Mouse (Mus musculus): ENCODE data around the gene Isg20l2. TPM values are rescaled to one million over a fixed set of nuclear protein-coding genes. Genes with fewer than 3 reads are reported as not detected.

The Isg20l2 gene
- total and polyA plus RNA-seq, 2 experiments = 6.8 to 7.2 TPM

DNA sequence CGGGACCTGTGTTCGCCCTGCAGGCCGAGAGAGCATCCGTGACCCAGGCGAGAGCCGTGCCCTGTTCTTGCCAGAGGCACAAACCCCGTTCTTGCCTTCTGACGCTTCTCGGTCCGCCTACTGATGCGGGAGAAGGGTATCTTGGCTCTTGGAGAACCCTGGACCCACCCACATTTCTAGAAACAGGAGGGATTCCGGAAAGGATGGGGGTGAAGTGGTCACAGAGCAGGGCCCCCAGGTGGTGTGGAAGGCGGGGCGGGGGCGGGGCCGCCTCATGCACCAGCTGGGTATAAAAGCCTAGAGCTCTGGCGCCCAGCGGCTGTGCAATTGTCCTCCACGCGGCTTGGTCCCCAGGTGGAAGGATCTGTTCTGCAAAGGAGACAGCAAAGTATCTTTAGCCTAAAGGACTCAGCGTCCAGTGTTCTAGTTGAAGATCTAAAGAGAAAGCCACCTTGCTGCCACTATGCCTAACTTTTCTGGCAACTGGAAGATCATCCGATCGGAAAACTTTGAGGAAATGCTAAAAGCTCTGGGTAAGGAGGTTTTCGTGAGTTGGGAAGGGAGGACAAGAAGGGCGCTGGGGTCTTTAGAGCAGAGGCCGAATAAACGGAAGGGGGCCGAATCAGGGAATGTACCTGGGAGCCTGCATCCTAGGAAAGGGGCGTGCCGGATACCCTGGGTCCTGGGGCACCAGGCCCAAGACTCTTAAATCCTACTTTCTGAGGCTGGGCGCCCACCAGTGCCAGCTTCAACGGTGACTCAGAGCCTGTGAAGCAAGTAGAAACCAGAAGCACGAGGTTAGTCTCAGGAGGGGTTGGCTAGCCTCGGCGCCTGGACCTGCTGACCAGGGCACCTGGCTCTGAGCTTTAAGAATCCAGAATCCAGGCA, 18.5 kb downstream of the Isg20l2 start, which contains the start of gene Crabp2:
TSS of gene Crabp2 (plus strand) at position 289 of the 888 bp plus-strand sequence.
- Histone ChIP-seq H3K4me3 (ENCODE audit: insufficient read depth, low read depth, low read length) (no peak within 1 kb of the TSS), H3K27me3 (ENCODE audit: control insufficient read depth, insufficient read depth, low read length) (peaks cover 26% of the 10 kb centered on the region; the same call in 1 of the 2 replicates)
- TF ChIP-seq POLR2A (IDR thresholded peaks at IDR 0.05; ENCODE audit: extremely low read depth, insufficient read depth, low read length) = no peak
- no peak for TF ChIP-seq CTCF (IDR thresholded peaks at IDR 0.05; ENCODE audit: low read depth, low read length)

GRCm38 (mm10) chr3:87949266-87949954, 19.3 kb downstream of the Isg20l2 start:
- H3K79me2 ChIP-seq (ENCODE audit: control insufficient read depth, insufficient read depth, low read length) = no peaks in the 10 kb centered on the region
- TF ChIP-seq POLR2A (IDR thresholded peaks at IDR 0.05; ENCODE audit: extremely low read depth, insufficient read depth, low read length) (no peak), CTCF (IDR thresholded peaks at IDR 0.05; ENCODE audit: low read depth, low read length) (no peak)
- H3K27me3 ChIP-seq (ENCODE audit: control insufficient read depth, insufficient read depth, low read length) = peaks cover 26% of the 10 kb centered on the region; the same call in 1 of the 2 replicates
- no peak for DNase-seq (ENCODE audit: extremely low read depth, low read depth, low spot score)
- WGBS = 22% methylated on average over 16 of the region's 16 CpGs
- H3K27ac ChIP-seq (replicated peaks; ENCODE audit: insufficient read depth, low read depth, low read length) = no peak overlapping the region
- H3K4me3 ChIP-seq (ENCODE audit: insufficient read depth, low read depth, low read length) = no peak overlapping the region
- no peaks in the 10 kb centered on the region for H3K36me3 ChIP-seq (ENCODE audit: control insufficient read depth, insufficient read depth, low read length)
- no peak overlapping the region for H3K9ac ChIP-seq (ENCODE audit: low read depth, low read length)
- peaks cover 6% of the 10 kb centered on the region for H3K4me1 ChIP-seq (ENCODE audit: control insufficient read depth, insufficient read depth, low read length)

More for the DNA sequence above, 18.5 kb downstream of the Isg20l2 start, which contains the start of gene Crabp2:
- Histone ChIP-seq H3K9ac (ENCODE audit: low read depth, low read length) (no peak within 1 kb of the TSS), H3K79me2 (ENCODE audit: control insufficient read depth, insufficient read depth, low read length) (no peaks in the 10 kb centered on the region), H3K27ac (replicated peaks; ENCODE audit: insufficient read depth, low read depth, low read length) (no peak within 1 kb of the TSS), H3K36me3 (ENCODE audit: control insufficient read depth, insufficient read depth, low read length) (no peaks in the 10 kb centered on the region), H3K4me1 (ENCODE audit: control insufficient read depth, insufficient read depth, low read length) (peaks cover 6% of the 10 kb centered on the region)
- DNase-seq (ENCODE audit: extremely low read depth, low read depth, low spot score) = no peak
- WGBS = 6% methylated on average over 35 of the region's 35 CpGs

GRCm38 (mm10) chr3:87949955-87950515, 19.9 kb downstream of the Isg20l2 start:
- Histone ChIP-seq H3K27me3 (ENCODE audit: control insufficient read depth, insufficient read depth, low read length) (peaks cover 26% of the 10 kb centered on the region; the same call in 1 of the 2 replicates), H3K79me2 (ENCODE audit: control insufficient read depth, insufficient read depth, low read length) (no peaks in the 10 kb centered on the region), H3K27ac (replicated peaks; ENCODE audit: insufficient read depth, low read depth, low read length) (no peak overlapping the region), H3K9ac (ENCODE audit: low read depth, low read length) (no peak overlapping the region), H3K4me3 (ENCODE audit: insufficient read depth, low read depth, low read length) (no peak overlapping the region), H3K36me3 (ENCODE audit: control insufficient read depth, insufficient read depth, low read length) (no peaks in the 10 kb centered on the region), H3K4me1 (ENCODE audit: control insufficient read depth, insufficient read depth, low read length) (peaks cover 6% of the 10 kb centered on the region)
- WGBS = 21% methylated on average over 13 of the region's 13 CpGs
- TF ChIP-seq POLR2A (IDR thresholded peaks at IDR 0.05; ENCODE audit: extremely low read depth, insufficient read depth, low read length) (no peak), CTCF (IDR thresholded peaks at IDR 0.05; ENCODE audit: low read depth, low read length) (no peak)
- no peak for DNase-seq (ENCODE audit: extremely low read depth, low read depth, low spot score)

DNA sequence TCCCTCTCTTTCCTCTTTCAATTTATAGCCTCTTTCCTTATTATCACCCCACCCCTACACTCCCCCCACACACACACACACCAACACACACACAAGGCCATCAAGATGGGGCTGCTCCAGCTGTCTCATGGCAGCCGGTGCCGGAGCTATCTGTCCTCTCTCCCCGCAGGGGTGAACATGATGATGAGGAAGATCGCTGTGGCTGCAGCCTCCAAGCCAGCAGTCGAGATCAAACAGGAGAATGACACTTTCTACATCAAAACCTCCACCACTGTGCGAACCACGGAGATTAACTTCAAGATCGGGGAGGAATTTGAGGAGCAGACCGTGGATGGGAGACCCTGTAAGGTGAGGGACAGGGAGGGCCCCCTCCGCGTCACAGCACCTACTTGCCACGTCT, 21.8 kb downstream of the Isg20l2 start:
- WGBS = 22% methylated on average over 12 of the region's 12 CpGs
- DNase-seq (ENCODE audit: extremely low read depth, low read depth, low spot score) = no peak
- no peak overlapping the region for H3K4me3 ChIP-seq (ENCODE audit: insufficient read depth, low read depth, low read length)

GRCm38 (mm10) chr3:87952440-87952839, 22.3 kb downstream of the Isg20l2 start:
- no peak for TF ChIP-seq CTCF (IDR thresholded peaks at IDR 0.05; ENCODE audit: low read depth, low read length)
- TF ChIP-seq POLR2A (IDR thresholded peaks at IDR 0.05; ENCODE audit: extremely low read depth, insufficient read depth, low read length) = no peak
- H3K27ac ChIP-seq (replicated peaks; ENCODE audit: insufficient read depth, low read depth, low read length) = no peak overlapping the region
- DNase-seq (ENCODE audit: extremely low read depth, low read depth, low spot score) = no peak
- H3K4me3 ChIP-seq (ENCODE audit: insufficient read depth, low read depth, low read length) = no peak overlapping the region
- no peaks in the 10 kb centered on the region for H3K36me3 ChIP-seq (ENCODE audit: control insufficient read depth, insufficient read depth, low read length)
- peaks cover 26% of the 10 kb centered on the region; the same call in 1 of the 2 replicates for H3K27me3 ChIP-seq (ENCODE audit: control insufficient read depth, insufficient read depth, low read length)
- H3K9ac ChIP-seq (ENCODE audit: low read depth, low read length) = no peak overlapping the region
- peaks cover 3% of the 10 kb centered on the region for H3K4me1 ChIP-seq (ENCODE audit: control insufficient read depth, insufficient read depth, low read length)
- no peaks in the 10 kb centered on the region for H3K79me2 ChIP-seq (ENCODE audit: control insufficient read depth, insufficient read depth, low read length)
- 5% methylated on average over 5 of the region's 5 CpGs for WGBS

More for the DNA sequence above, 21.8 kb downstream of the Isg20l2 start:
- no peaks in the 10 kb centered on the region for H3K36me3 ChIP-seq (ENCODE audit: control insufficient read depth, insufficient read depth, low read length)
- H3K27me3 ChIP-seq (ENCODE audit: control insufficient read depth, insufficient read depth, low read length) = peaks cover 26% of the 10 kb centered on the region; the same call in 1 of the 2 replicates
- TF ChIP-seq POLR2A (IDR thresholded peaks at IDR 0.05; ENCODE audit: extremely low read depth, insufficient read depth, low read length) = no peak
- TF ChIP-seq CTCF (IDR thresholded peaks at IDR 0.05; ENCODE audit: low read depth, low read length) = no peak
- no peak overlapping the region for H3K27ac ChIP-seq (replicated peaks; ENCODE audit: insufficient read depth, low read depth, low read length)
- no peak overlapping the region for H3K9ac ChIP-seq (ENCODE audit: low read depth, low read length)
- no peaks in the 10 kb centered on the region for H3K79me2 ChIP-seq (ENCODE audit: control insufficient read depth, insufficient read depth, low read length)
- peaks cover 6% of the 10 kb centered on the region for H3K4me1 ChIP-seq (ENCODE audit: control insufficient read depth, insufficient read depth, low read length)
